Comparison of ENCODE assay signal across 20 mouse cellular contexts in genomic region chr17:71014911-71015310, GRCm38 (mm10). TPM values are rescaled to one million over a fixed set of nuclear protein-coding genes. Genes with fewer than 3 reads are reported as not detected.
DNase-seq lines count a peak whose midpoint lies in the region; ATAC-seq and TF ChIP-seq lines count a peak whose summit lies in the region.
"Had no signal": no experiment of that assay in that cellular context is flagged by ENCODE, and none has a peak within 500 bp of the region (broad histone marks: within the 10 kb centered on the region; RNA-seq: fewer than 3 reads in every experiment).

No protein-coding gene starts in this region.

- H3K36me3 ChIP-seq in forebrain, embryonic 11.5 days (ENCODE audit: control insufficient read depth, insufficient read depth, low read length), result no peaks in the 10 kb centered on the region
- H3K36me3 ChIP-seq in forebrain, embryonic 13.5 days (ENCODE audit: poor library complexity, severe bottlenecking), result no peaks in the 10 kb centered on the region
- no peaks in the 10 kb centered on the region for H3K36me3 ChIP-seq in kidney, adult 2 months (ENCODE audit: control insufficient read depth, insufficient read depth, low read length)
- H3K36me3 ChIP-seq in heart, postnatal 0 days (replicated peaks; ENCODE audit: control insufficient read depth, insufficient read depth, low read length), result no peaks in the 10 kb centered on the region
- H3K36me3 ChIP-seq in forebrain, postnatal 0 days (ENCODE audit: insufficient read depth), result no peaks in the 10 kb centered on the region
- H3K36me3 ChIP-seq: embryonic facial prominence, embryonic 12.5 days; neural tube, embryonic 15.5 days had no signal

- H3K4me2 ChIP-seq in forebrain, embryonic 11.5 days (ENCODE audit: low read depth, low read length, severe bottlenecking), result no peak overlapping the region
- H3K4me2 ChIP-seq in forebrain, embryonic 13.5 days, result no peak overlapping the region
- peak overlapping the region; percentile 22; the same call in 1 of the 2 replicates for H3K4me2 ChIP-seq in heart, postnatal 0 days (ENCODE audit: low read depth, low read length)
- H3K4me2 ChIP-seq in forebrain, postnatal 0 days (ENCODE audit: low read depth), result no peak overlapping the region
- H3K4me2 ChIP-seq: embryonic facial prominence, embryonic 12.5 days; liver, embryonic 11.5 days; neural tube, embryonic 15.5 days had no signal

- H3K4me3 ChIP-seq in forebrain, embryonic 11.5 days (ENCODE audit: low read depth, low read length), result no peak overlapping the region
- H3K4me3 ChIP-seq in forebrain, embryonic 13.5 days, result no peak overlapping the region
- H3K4me3 ChIP-seq in kidney, adult 2 months (ENCODE audit: insufficient read depth, low read depth, low read length), result no peak overlapping the region
- H3K4me3 ChIP-seq in heart, postnatal 0 days (ENCODE audit: low read depth, low read length), result no peak overlapping the region
- H3K4me3 ChIP-seq in forebrain, postnatal 0 days (ENCODE audit: low read depth, low read length), result no peak overlapping the region
- H3K4me3 ChIP-seq: embryonic facial prominence, embryonic 12.5 days; neural tube, embryonic 15.5 days had no signal

- no peak for TF ChIP-seq EP300 in heart, postnatal 0 days (IDR thresholded peaks at IDR 0.05; ENCODE audit: low read depth)

- TF ChIP-seq CTCF in kidney, adult 2 months (conservative IDR thresholded peaks at IDR 0.05; ENCODE audit: insufficient read depth, insufficient read length, low read depth, low read length), result no peak
- TF ChIP-seq CTCF in heart, postnatal 0 days (IDR thresholded peaks at IDR 0.05; ENCODE audit: low read depth), result no peak
- no peak for TF ChIP-seq CTCF in forebrain, postnatal 0 days (IDR thresholded peaks at IDR 0.05; ENCODE audit: low read depth)

- TF ChIP-seq POLR2A in kidney, adult 2 months (IDR thresholded peaks at IDR 0.05; ENCODE audit: low read depth, low read length), result no peak

- no peaks in the 10 kb centered on the region for H3K27me3 ChIP-seq in forebrain, embryonic 11.5 days (ENCODE audit: control insufficient read depth, insufficient read depth, low read length)
- H3K27me3 ChIP-seq in forebrain, embryonic 13.5 days, result no peaks in the 10 kb centered on the region
- no peaks in the 10 kb centered on the region for H3K27me3 ChIP-seq in kidney, adult 2 months (replicated peaks; ENCODE audit: control insufficient read depth, insufficient read depth, low read length)
- no peaks in the 10 kb centered on the region for H3K27me3 ChIP-seq in heart, postnatal 0 days (ENCODE audit: control insufficient read depth, insufficient read depth, low read length)
- no peaks in the 10 kb centered on the region for H3K27me3 ChIP-seq in forebrain, postnatal 0 days (ENCODE audit: insufficient read depth, low read length)
- H3K27me3 ChIP-seq: embryonic facial prominence, embryonic 12.5 days; megakaryocyte, embryonic 14.5 days; neural tube, embryonic 15.5 days had no signal

- peak; percentile 33 for DNase-seq in forebrain, embryonic 11.5 days (ENCODE audit: low spot score)
- DNase-seq in kidney, adult 2 months, result peak; percentile 4
- DNase-seq in kidney, postnatal 10 days, result no peak
- peak; percentile 74 for DNase-seq in Muller cell, postnatal 12 days (ENCODE audit: inconsistent ontology term)
- DNase-seq in heart, postnatal 0 days (ENCODE audit: low spot score), result no peak
- no peak for DNase-seq in urinary bladder, postnatal 25 days (ENCODE audit: low spot score)
- DNase-seq in forebrain, postnatal 0 days, result no peak
- DNase-seq: adrenal gland, postnatal 25 days; cerebellum, postnatal 25 days; gastrocnemius, postnatal 25 days; layer of hippocampus, adult 9-11 months; right cerebral cortex, adult 18-20 months; thymus, postnatal 36 days had no signal

- 61% methylated on average over 5 of the region's 5 CpGs for WGBS in forebrain, embryonic 11.5 days
- WGBS in forebrain, embryonic 13.5 days, result 51% methylated on average over 5 of the region's 5 CpGs
- 53% methylated on average over 5 of the region's 5 CpGs for WGBS in kidney, adult 2 months
- WGBS in heart, postnatal 0 days, result 17% methylated on average over 5 of the region's 5 CpGs
- whole genome bisulfite sequencing in forebrain, postnatal 0 days, result 48% methylated on average over 5 of the region's 5 CpGs

- no peak overlapping the region for H3K9ac ChIP-seq in forebrain, embryonic 11.5 days (ENCODE audit: low read length)
- H3K9ac ChIP-seq in forebrain, embryonic 13.5 days, result no peak overlapping the region
- 0 out of 2 replicates have a peak overlapping the region, but pooled peaks have one; percentile 22 for H3K9ac ChIP-seq in heart, postnatal 0 days (replicated peaks; ENCODE audit: low read depth, low read length)
- no peak overlapping the region for H3K9ac ChIP-seq in forebrain, postnatal 0 days
- H3K9ac ChIP-seq: embryonic facial prominence, embryonic 12.5 days; neural tube, embryonic 15.5 days had no signal

- 0 out of 2 replicates have a peak, but pooled peaks cover 2% of the 10 kb centered on the region for H3K4me1 ChIP-seq in forebrain, embryonic 11.5 days (replicated peaks; ENCODE audit: control insufficient read depth, insufficient read depth, low read length)
- peaks cover 4% of the 10 kb centered on the region; the same call in 1 of the 2 replicates for H3K4me1 ChIP-seq in forebrain, embryonic 13.5 days
- no peaks in the 10 kb centered on the region for H3K4me1 ChIP-seq in kidney, adult 2 months (ENCODE audit: control insufficient read depth, insufficient read depth, low read length)
- H3K4me1 ChIP-seq in heart, postnatal 0 days (ENCODE audit: control insufficient read depth, insufficient read depth), result peaks cover 18% of the 10 kb centered on the region
- H3K4me1 ChIP-seq in forebrain, postnatal 0 days (ENCODE audit: insufficient read depth), result no peaks in the 10 kb centered on the region

- no peak overlapping the region for H3K27ac ChIP-seq in forebrain, embryonic 11.5 days (ENCODE audit: low read depth, low read length)
- no peak overlapping the region for H3K27ac ChIP-seq in forebrain, embryonic 13.5 days
- peak overlapping the region; percentile 51; the same call in 1 of the 2 replicates for H3K27ac ChIP-seq in kidney, adult 2 months (ENCODE audit: insufficient read depth, low read depth, low read length)
- H3K27ac ChIP-seq in heart, postnatal 0 days (ENCODE audit: low read depth), result peak overlapping the region; percentile 82
- no peak overlapping the region for H3K27ac ChIP-seq in forebrain, postnatal 0 days (ENCODE audit: low read depth, low read length)
- H3K27ac ChIP-seq: embryonic facial prominence, embryonic 12.5 days; neural tube, embryonic 15.5 days had no signal

- ATAC-seq in forebrain, embryonic 11.5 days (replicated peaks; ENCODE audit: low FRiP score), result no peak
- ATAC-seq in forebrain, embryonic 13.5 days, result no peak
- 0 out of 2 replicates have a peak, but pooled peaks have one; percentile 15 for ATAC-seq in heart, postnatal 0 days (ENCODE audit: insufficient read depth, low read depth)
- ATAC-seq in forebrain, postnatal 0 days, result no peak
- ATAC-seq: activated CD4-positive, CD25-positive, alpha-beta regulatory T cell, adult 4 months; intestine, postnatal 0 days had no signal

- no peaks in the 10 kb centered on the region for H3K9me3 ChIP-seq in forebrain, embryonic 11.5 days (ENCODE audit: control insufficient read depth, low read length)
- no peaks in the 10 kb centered on the region for H3K9me3 ChIP-seq in forebrain, embryonic 13.5 days (replicated peaks)
- no peaks in the 10 kb centered on the region for H3K9me3 ChIP-seq in heart, postnatal 0 days (replicated peaks; ENCODE audit: control insufficient read depth, low read length)
- H3K9me3 ChIP-seq in forebrain, postnatal 0 days (ENCODE audit: low read length), result no peaks in the 10 kb centered on the region
- H3K9me3 ChIP-seq: embryonic facial prominence, embryonic 12.5 days; megakaryocyte, embryonic 14.5 days; neural tube, embryonic 15.5 days had no signal

RNA-seq across cellular contexts. Expression of gene Myl12a, which starts 12.2 kb away (rescaled TPM):
- polyA plus RNA-seq in forebrain, embryonic 11.5 days (2014; fragmentation: Nextera tagmentation; extraction: Ambion mirVana), result 372 and 395 TPM in 2 replicates
- 189 and 196 TPM in 2 replicates for polyA plus RNA-seq in forebrain, embryonic 13.5 days (2015; fragmentation: Nextera tagmentation; extraction: Ambion mirVana)
- 119 and 160 TPM in 2 replicates for polyA plus RNA-seq in kidney, adult 2 months (2012; rRNA removed)
- 429 and 487 TPM in 2 replicates for total RNA-seq in heart, postnatal 0 days (2014; rRNA removed; ENCODE audit: low replicate concordance)
- 773 and 817 TPM in 2 replicates for polyA plus RNA-seq in heart, postnatal 0 days (2015; fragmentation: Nextera tagmentation; extraction: Ambion mirVana)
- 35.6 and 37.0 TPM in 2 replicates for total RNA-seq in forebrain, postnatal 0 days (2014; rRNA removed)
- polyA plus RNA-seq in forebrain, postnatal 0 days (2015; fragmentation: Nextera tagmentation; extraction: Ambion mirVana), result 80.4 and 80.8 TPM in 2 replicates

RNA-seq across cellular contexts. Expression of gene Myom1, which starts 12.5 kb away (rescaled TPM):
- 2.8 and 4.0 TPM in 2 replicates for polyA plus RNA-seq in forebrain, embryonic 11.5 days (2014; fragmentation: Nextera tagmentation; extraction: Ambion mirVana)
- 1.2 and 1.3 TPM in 2 replicates for polyA plus RNA-seq in forebrain, embryonic 13.5 days (2015; fragmentation: Nextera tagmentation; extraction: Ambion mirVana)
- polyA plus RNA-seq in kidney, adult 2 months (2012; rRNA removed), result 2.8 and 4.3 TPM in 2 replicates
- total RNA-seq in heart, postnatal 0 days (2014; rRNA removed; ENCODE audit: low replicate concordance), result 392 and 459 TPM in 2 replicates
- 214 and 238 TPM in 2 replicates for polyA plus RNA-seq in heart, postnatal 0 days (2015; fragmentation: Nextera tagmentation; extraction: Ambion mirVana)
- 1.5 and 2.0 TPM in 2 replicates for total RNA-seq in forebrain, postnatal 0 days (2014; rRNA removed)
- polyA plus RNA-seq in forebrain, postnatal 0 days (2015; fragmentation: Nextera tagmentation; extraction: Ambion mirVana), result 0.52 and 1.2 TPM in 2 replicates

Comparison
In these comparisons a context has a peak if more than half of its experiments do, and no peak if none do; other contexts are left out.
1. DNase-seq: peak in forebrain, embryonic 11.5 days (single experiment), kidney, adult 2 months (single experiment) and Muller cell, postnatal 12 days (single experiment); none in kidney, postnatal 10 days (single experiment), heart, postnatal 0 days (single experiment), urinary bladder, postnatal 25 days (single experiment) and forebrain, postnatal 0 days (single experiment).
2. H3K27ac ChIP-seq: peak in kidney, adult 2 months (single experiment) and heart, postnatal 0 days (single experiment); none in forebrain, embryonic 11.5 days (single experiment), forebrain, embryonic 13.5 days (single experiment) and forebrain, postnatal 0 days (single experiment).
3. RNA of gene Myom1, which starts 12.5 kb away (polyA plus RNA-seq): 214 to 238 TPM in heart, postnatal 0 days; 2.8 to 4.3 TPM in kidney, adult 2 months, 2.8 to 4.0 TPM in forebrain, embryonic 11.5 days, 1.2 to 1.3 TPM in forebrain, embryonic 13.5 days and 0.52 to 1.2 TPM in forebrain, postnatal 0 days; every median in the first group is over 10 times any median in the second.